Mouse (Mus musculus) spleen, embryonic (tissue): Measurements from ENCODE around the gene Acsl3.

Experiments
- CTCF ChIA-PET: fragments of 350-600 bp; sonication (Branson Sonifier 250); formaldehyde crosslinking; loops from one replicate; lab custom pipeline; 2022; lab: Charles Lee

Gene Acsl3

DNA sequence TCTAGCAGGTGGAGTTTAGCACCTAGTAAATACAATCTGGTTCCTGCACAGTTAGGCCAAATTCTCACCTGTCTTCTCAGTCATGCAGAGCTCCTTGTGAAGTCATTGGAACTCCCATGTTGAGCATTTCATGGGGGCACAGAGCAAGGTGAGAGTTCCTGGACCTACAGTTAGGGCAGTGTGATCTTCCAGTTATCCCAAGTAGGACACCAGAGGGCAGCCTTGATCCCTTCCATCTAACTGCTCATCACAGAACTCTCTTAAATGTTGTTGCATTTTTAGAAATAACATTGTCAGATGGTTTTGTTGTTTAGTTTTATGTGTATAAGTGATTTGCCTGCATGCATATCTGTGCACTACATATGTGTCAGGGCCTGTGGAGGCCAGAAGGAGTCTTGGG lies 29.2 kb downstream of the Acsl3 start:
- CTCF ChIA-PET = no interaction called here

- CTCF ChIA-PET = no interaction called here
Observed at GRCm38 (mm10) chr1:78688149-78688548, 30.5 kb downstream of the Acsl3 start.

DNA sequence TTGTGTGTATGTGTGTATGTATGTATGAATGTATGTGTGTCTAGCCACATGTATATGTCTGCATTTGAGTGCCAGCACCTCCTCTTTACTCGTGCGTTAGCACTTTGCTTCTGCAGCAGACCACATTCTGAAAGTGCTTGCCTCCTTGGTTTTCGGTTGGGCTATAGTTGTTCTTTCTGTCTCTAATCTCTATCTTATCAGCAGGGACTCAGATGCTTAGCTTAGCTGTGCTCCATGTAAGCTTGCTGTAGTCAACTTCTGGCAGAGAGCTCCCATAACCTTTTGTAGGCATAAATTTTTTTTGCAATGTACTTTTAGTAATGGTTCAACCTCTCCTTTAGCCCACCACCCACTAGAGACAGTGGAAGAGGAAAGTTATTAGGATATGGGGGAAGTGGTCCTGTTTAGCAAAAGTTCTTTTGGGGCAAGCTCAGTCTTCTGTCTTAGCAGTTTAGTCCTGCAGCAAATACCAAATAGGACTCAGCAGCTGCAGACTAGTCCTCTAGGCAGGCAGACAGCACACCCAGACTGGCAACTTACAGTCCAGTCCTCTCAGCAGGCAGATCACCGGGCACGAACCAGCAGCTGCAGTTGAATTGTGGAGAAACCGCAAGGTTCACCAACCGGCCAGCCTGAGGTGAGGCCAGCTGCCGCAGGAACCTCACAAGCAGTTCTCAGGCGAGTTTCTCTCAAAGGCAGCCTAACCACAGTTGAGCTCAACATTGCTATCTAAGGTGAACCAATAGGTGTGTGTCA lies 37.1 kb downstream of the Acsl3 start:
- CTCF ChIA-PET = no interaction called here

- CTCF ChIA-PET = no interaction called here
Observed at GRCm38 (mm10) chr1:78696305-78696704, 38.7 kb downstream of the Acsl3 start.

DNA sequence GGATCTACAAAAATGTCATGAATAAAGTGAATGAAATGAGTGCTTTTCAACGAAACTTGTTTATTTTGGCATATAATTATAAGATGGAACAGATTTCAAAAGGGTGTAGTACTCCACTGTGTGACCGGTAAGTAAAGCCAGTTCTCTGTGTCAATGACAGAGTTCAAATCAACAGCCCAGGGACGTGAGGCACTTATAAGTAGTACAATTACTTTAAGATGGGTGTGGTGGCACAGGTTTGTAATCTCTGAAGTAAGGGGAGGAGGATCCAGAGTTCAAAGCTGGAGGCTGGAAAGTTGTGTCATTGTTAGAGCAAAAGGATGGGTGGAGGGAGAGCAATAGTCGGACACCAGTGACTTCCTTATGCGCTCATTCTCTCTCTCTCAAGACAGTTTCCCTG lies 39.3 kb downstream of the Acsl3 start:
- CTCF ChIA-PET = no interaction called here

GRCm38 (mm10) chr1:78698138-78698537 lies 40.5 kb downstream of the Acsl3 start:
- CTCF ChIA-PET = interaction anchor here (0.5 kb wide), 1 partner anchor 1001 kb away, joined by 4 read pairs; no protein-coding TSS in a partner anchor

DNA sequence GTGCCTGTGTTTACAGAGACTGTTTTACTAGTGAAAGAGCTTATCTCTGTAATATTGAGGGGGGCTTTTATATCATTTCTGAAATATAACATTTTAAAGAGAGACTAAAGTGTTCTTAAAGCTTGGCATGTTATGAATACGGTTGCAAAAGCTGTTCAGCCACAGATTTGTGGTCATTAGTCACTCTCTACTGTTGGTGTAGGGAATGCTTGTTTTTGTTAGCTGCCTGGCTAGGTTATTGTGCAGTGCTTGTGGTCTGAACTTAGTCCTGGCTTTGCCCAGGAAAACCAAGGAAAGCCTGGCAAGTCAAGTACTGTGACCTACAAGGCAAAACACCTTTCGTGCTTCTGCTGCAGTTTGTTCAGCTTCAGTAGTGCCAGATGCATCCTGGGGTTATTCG lies 44.1 kb downstream of the Acsl3 start:
- CTCF ChIA-PET = no interaction called here

DNA sequence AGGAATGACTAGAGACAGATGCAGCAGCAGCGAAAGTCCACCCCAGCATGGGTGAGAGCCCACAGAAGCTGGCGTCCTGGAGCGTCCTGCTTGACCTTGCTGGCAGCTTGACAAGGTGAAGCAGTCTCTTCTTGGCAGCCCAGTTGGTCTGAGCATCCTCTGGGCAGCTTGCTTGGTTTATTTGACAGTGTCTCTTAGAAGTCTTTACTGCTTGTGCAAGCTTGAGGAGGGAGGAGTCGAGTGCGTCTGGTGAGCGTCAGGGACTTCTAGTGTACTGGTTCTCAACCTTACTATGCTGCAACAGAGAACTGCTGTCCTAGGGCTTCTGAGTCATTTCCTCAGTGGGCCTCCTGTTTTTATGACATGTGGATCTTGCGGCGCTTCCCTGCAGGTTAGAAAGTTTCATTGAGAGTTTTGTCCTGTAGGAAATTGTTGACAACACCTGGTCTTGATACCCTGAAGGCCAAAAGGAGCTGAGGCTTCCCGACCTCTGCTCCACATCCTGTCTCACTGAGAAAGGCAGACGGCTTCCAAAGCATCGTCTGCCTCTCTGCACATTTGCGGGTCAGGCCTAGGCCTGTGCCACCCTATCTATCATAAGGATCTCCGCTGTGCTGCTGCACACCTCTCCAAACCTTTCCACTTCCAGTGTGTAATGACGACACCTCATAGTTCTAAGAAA lies 44.8 kb downstream of the Acsl3 start:
- CTCF ChIA-PET = no interaction called here

- CTCF ChIA-PET = no interaction called here
Observed at GRCm38 (mm10) chr1:78702964-78703285, 45.3 kb downstream of the Acsl3 start.

GRCm38 (mm10) chr1:78706338-78706737 lies 48.7 kb downstream of the Acsl3 start:
- CTCF ChIA-PET = no interaction called here

DNA sequence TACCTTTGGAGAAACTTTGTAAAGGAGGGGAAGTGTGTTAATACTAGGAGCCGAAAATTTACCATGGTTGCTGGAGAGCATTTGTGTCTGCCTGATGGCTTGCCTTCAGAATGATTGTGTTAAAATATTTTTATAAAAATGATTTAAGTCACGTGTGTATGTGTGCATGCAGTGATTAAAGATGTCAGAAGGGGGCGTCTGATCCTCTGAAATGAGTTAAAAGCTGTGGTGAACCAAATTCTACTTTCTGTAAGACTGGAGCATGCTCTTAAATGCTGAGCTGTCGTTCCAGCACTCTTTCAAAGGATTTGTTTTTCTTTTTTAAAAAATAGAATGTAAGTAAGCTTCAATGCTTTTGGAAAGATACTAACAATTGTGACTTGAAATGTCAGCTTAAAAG lies 49.7 kb downstream of the Acsl3 start:
- CTCF ChIA-PET = interaction anchor here (0.7 kb wide), 1 partner anchor 81 kb away, joined by 8 read pairs; no protein-coding TSS in a partner anchor

- CTCF ChIA-PET = no interaction called here
Observed at GRCm38 (mm10) chr1:78710026-78710425, 52.4 kb downstream of the Acsl3 start.

DNA sequence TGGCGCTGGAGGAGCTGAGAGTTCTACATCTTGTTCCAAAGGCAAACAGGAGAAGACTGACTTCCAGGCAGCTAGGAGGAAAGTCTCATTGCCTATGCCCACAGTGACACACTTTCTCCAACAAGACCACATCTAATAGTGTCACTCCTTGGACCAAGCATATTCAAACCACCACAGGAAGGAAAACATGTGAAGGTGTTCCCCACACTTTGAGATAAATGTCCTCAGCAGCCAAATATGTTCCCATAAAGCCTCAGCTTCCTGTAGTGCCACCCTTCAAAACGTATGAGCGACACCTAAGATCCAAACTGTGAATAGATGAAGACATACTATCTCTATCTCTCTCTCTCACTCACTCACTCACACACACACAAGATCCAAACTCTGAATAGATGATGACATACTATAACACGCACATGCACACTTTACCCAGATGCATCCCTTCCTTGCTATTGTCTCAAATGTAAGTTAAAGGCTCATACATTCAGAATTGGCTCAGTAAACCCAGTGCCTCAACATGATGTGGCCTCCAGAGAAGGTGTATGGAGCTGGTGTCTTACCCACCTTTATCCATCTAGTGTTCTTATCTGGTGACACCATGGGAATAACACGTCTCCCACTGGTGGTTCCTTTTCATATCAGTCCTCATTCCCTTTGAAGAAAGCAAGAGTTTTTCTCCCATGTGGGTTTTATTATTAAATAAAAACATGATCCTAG lies 53.1 kb downstream of the Acsl3 start:
- CTCF ChIA-PET = interaction anchor here (0.6 kb wide), 1 partner anchor 39 kb away, joined by 3 read pairs; no protein-coding TSS in a partner anchor

DNA sequence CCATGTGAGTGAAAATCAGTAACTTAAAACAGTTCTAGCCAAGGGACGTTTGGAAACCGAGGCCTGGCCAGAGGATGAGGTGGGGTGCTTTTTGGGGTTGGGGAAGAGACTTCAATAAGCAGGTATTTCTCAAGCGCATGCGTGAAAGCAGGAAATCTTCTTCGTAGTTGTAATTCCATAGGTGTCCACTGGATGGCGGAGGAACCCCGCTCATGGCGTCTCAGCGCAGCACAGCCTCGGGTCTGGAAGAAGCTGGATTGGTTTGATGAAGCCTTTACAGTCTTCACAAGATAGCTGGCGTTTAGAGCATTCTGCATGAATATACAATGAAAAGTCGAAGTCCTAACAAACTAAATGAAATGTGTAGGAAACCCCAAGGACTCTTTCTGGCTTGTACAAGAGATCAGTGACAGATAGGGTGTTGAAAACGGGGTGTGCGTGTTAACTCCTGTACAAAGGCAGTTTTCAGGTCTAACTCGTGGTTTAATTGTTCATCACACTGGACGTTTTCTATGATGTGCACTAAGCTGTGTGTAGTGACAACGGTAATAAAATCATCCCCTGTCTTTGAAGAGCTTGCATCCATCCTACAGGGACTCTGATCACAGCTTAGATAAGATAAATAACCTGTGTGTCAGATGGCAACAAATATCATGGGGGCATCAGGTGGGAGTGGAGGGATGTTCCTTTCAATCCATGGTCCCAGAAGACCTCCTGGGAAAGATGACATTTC lies 67.0 kb downstream of the Acsl3 start:
- CTCF ChIA-PET = no interaction called here

DNA sequence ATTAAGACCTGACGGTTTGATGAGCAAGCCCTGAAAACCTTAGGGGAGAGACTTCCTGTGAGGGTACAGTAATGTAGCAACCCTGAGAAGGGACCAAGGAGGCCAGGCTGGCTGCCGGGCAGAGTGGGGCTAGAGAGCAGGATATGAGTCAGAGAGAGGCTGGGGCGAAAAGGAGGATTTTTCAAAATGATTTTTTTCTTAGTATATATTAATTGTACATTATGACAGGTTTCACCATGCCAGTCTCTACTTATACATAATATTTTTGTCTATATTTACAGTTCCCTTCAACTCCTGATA lies 67.5 kb downstream of the Acsl3 start:
- CTCF ChIA-PET = no interaction called here

GRCm38 (mm10) chr1:78725617-78726223 lies 68.1 kb downstream of the Acsl3 start:
- CTCF ChIA-PET = interaction anchor here (0.6 kb wide), 1 partner anchor 1483 kb away, joined by 3 read pairs; no protein-coding TSS in a partner anchor

DNA sequence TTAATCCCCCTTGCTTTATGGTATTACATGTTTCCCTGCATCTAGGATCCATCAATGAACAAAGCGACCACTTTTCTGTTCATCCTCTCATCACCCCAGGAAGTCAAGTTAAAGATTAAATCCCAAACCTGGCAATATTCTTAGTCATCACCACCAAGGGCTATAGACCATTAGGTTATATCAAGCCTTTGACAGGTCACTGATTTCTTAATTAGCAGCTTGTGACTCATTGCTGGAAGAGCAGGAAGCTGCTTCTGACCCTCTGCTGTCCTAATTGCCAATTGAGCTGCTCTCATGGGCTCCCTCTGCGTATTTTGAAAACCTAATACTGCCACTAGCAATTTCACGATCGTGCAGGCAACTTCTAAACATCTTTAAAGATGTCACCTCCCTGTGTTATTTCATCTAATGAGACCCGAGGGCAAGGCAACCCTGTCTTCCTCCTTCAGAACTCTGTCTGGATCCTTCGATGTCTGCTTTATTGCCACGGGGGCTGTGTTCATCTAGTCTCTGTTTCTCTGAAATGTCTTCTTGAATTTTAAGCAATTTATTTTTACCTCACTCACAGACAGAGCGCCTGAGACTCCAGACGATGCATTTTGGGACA lies 72.6 kb downstream of the Acsl3 start:
- CTCF ChIA-PET = no interaction called here

- CTCF ChIA-PET = no interaction called here
Observed at GRCm38 (mm10) chr1:78732290-78732689, 74.7 kb downstream of the Acsl3 start.

DNA sequence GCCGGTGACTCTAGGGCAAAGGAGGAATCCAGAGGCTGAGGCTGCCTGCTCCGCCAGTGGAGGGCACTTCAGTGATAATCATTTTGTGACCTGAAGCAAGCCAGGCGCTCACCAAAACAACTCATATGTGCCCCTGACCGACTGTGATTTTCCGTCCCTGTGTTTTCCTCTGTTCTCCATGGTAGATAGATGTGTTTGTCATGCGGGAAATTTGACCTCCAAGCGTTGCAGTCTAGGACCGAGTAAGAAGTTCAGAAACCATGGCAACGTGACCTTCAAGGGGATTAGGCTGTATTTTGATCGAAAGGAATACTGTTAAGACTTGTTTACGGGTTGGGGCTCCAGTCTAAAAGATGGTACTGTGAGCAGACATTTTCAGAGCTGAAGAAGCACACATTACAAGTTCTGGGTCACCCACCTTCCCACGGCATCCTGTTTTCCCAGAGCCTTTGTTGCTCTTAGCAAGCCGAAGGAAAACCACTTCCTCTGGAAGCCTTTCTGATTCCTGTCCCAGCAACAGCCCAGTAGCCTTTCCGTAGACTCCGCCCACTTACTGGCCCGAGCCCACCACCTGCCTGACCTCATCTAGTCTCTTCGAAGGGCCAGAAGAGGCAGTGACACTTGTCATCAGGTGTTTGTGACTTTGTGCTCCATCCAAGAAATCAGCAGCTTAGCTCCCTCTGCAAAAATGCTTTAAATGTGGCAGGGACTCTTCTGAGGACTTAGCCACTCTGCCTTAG lies 76.8 kb downstream of the Acsl3 start:
- CTCF ChIA-PET = no interaction called here

- CTCF ChIA-PET = no interaction called here
Observed at GRCm38 (mm10) chr1:78737646-78738045, 80.0 kb downstream of the Acsl3 start.
